Mouse (Mus musculus) heart, embryonic 12.5 days (tissue): Measurements from ENCODE around the gene Gm10778. TPM values are rescaled to one million over a fixed set of nuclear protein-coding genes. Genes with fewer than 3 reads are reported as not detected.
"Not testable (repeated sequence)": the region's sequence is repeated elsewhere in the genome, so short reads cannot be mapped to it uniquely, and the experiment has no call there.

Source experiments
- ATAC-seq: fragments of 200-750 bp; cut with Nextera tagmentation; 2 replicates; pipeline ENCODE4 v1.8.0; 2017; ENCODE audit warnings: moderate TSS enrichment, moderate library complexity; ENCODE audit not compliant: insufficient number of reproducible peaks, low FRiP score
- H3K27ac ChIP-seq: fragments of 300-500 bp; sonication (generic); 2 replicates; pipeline ENCODE4 v1.5.1; 2016; ENCODE audit warnings: mild to moderate bottlenecking, moderate library complexity; ENCODE audit not compliant: poor library complexity, severe bottlenecking
- H3K27me3 ChIP-seq: fragments of 300-500 bp; sonication (generic); replicated peaks from 2 replicates; pipeline ENCODE4 v1.6.1; 2016; ENCODE audit warnings: mild to moderate bottlenecking, moderate library complexity
- H3K36me3 ChIP-seq: fragments of 300-500 bp; sonication (generic); 2 replicates; pipeline ENCODE4 v1.6.1; 2016; ENCODE audit warnings: mild to moderate bottlenecking, moderate library complexity
- H3K4me1 ChIP-seq: fragments of 300-500 bp; sonication (generic); replicated peaks from 2 replicates; pipeline ENCODE4 v1.6.1; 2016; ENCODE audit warnings: mild to moderate bottlenecking
- H3K4me2 ChIP-seq: fragments of 300-500 bp; sonication (generic); 2 replicates; pipeline ENCODE4 v1.6.1; 2016; ENCODE audit warnings: mild to moderate bottlenecking, moderate library complexity
- H3K4me3 ChIP-seq: fragments of 300-500 bp; sonication (generic); 2 replicates; pipeline ENCODE4 v1.5.1; 2016; ENCODE audit warnings: mild to moderate bottlenecking
- H3K9ac ChIP-seq: fragments of 300-500 bp; sonication (generic); 2 replicates; pipeline ENCODE4 v1.6.1; 2016; ENCODE audit warnings: mild to moderate bottlenecking, moderate library complexity
- H3K9me3 ChIP-seq: fragments of 300-500 bp; sonication (generic); replicated peaks from 2 replicates; pipeline ENCODE4 v1.6.1; 2016; ENCODE audit warnings: mild to moderate bottlenecking, moderate library complexity
- WGBS: fragments of 180-500 bp; shearing (Covaris S2); methylation state at CpG from one replicate; pipeline ENCODE4 v1.1.7; 2016; 5-methylcytosine and 5-hydroxymethylcytosine counted together
- polyA plus RNA-seq: library from polyadenylated mRNA; unstranded; fragments of >200 nt; fragmentation: Nextera tagmentation; extraction: Ambion mirVana; gene quantifications from 2 replicates; pipeline ENCODE4 v1.2.1, GENCODE M21; 2016

Gm10778 gene
- polyA plus RNA-seq, 1 experiment from 2014 or later = 3.3 TPM

GRCm38 (mm10) chr10:81644716-81645115 lies 4.1 kb upstream of the Gm10778 start:
- 91% methylated on average over 18 of the region's 18 CpGs for WGBS
- no peaks in the 10 kb centered on the region for H3K9me3 ChIP-seq

DNA sequence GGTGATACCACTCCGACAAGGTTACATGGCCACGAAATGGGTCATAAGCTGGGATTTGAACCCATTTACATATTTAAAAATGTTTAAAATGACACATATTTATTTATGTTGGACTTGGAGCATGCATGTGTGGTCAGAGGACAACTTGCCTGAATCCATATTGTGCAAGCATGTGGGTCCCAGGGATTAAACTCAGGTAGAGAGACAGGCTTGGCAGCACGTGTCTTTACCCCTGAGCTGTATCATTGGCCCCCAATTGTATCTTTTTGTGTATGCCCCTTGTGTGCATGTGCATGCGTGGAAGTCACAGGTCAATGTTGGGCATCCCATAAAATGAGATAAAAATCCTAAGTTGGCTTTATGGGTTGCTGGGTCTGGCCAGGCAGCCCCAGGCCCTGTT lies 3.5 kb upstream of the Gm10778 start:
- Histone ChIP-seq H3K4me2 (no peak overlapping the region), H3K9ac (no peak overlapping the region), H3K4me3 (no peak overlapping the region), H3K4me1 (peaks cover 33% of the 10 kb centered on the region), H3K9me3 (0 out of 2 replicates have a peak, but pooled peaks cover 2% of the 10 kb centered on the region), H3K27me3 (no peaks in the 10 kb centered on the region), H3K36me3 (peaks cover 2% of the 10 kb centered on the region; the same call in 1 of the 2 replicates), H3K27ac (no peak overlapping the region)
- WGBS = 83% methylated on average over 4 of the region's 4 CpGs
- no peak for ATAC-seq

More at GRCm38 (mm10) chr10:81644716-81645115, 4.1 kb upstream of the Gm10778 start:
- Histone ChIP-seq H3K27ac (no peak overlapping the region), H3K4me3 (no peak overlapping the region), H3K36me3 (no peaks in the 10 kb centered on the region), H3K9ac (no peak overlapping the region), H3K4me1 (peaks cover 30% of the 10 kb centered on the region), H3K4me2 (peak overlapping the region; percentile 89), H3K27me3 (no peaks in the 10 kb centered on the region)
- no peak for ATAC-seq

DNA sequence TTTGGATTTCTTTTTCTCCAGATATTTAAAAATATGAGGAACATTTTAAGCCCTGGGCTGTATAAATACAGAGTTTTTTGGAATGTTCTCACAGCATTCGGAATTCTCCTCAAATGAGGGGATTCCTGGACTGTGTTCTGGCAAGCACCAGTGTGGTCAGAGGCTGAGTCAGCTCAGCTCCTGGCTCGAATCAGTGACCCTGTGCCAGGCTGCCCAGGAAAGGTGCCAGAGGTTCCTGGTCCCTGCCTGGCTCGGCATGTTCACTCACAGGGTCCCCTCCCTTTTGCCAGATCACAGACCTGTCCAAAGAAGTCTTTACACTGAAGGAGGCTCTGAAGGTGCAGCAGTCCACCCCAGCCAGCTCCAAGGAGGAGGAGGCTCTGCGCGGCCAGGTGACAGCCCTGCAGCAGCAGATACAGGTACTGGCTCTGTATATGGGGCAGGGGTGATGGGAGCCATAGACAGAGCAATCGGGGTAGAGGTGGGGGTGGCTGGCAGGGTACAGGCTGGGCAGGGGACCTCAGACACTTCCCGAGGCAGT lies 2.8 kb upstream of the Gm10778 start:
- Histone ChIP-seq H3K4me1 (peaks cover 33% of the 10 kb centered on the region), H3K36me3 (peaks cover 9% of the 10 kb centered on the region; the same call in 1 of the 2 replicates), H3K27me3 (no peaks in the 10 kb centered on the region), H3K9me3 (0 out of 2 replicates have a peak, but pooled peaks cover 4% of the 10 kb centered on the region), H3K27ac (no peak overlapping the region), H3K4me2 (no peak overlapping the region), H3K4me3 (no peak overlapping the region), H3K9ac (no peak overlapping the region)
- 73% methylated on average over 7 of the region's 7 CpGs for WGBS
- ATAC-seq = no peak

GRCm38 (mm10) chr10:81655178-81655577 lies 6.3 kb downstream of the Gm10778 start:
- Histone ChIP-seq H3K4me2 (no peak overlapping the region), H3K9me3 (peaks cover 37% of the 10 kb centered on the region), H3K27ac (no peak overlapping the region), H3K36me3 (peaks cover 66% of the 10 kb centered on the region), H3K27me3 (no peaks in the 10 kb centered on the region), H3K4me1 (peaks cover 4% of the 10 kb centered on the region; the same call in 1 of the 2 replicates), H3K4me3 (no peak overlapping the region), H3K9ac (no peak overlapping the region)
- no peak for ATAC-seq
- WGBS = 91% methylated on average over 10 of the region's 10 CpGs

GRCm38 (mm10) chr10:81656174-81656573 lies 7.3 kb downstream of the Gm10778 start:
- Histone ChIP-seq H3K4me2 (no peak overlapping the region), H3K4me3 (no peak overlapping the region), H3K27me3 (no peaks in the 10 kb centered on the region), H3K27ac (no peak overlapping the region), H3K9ac (no peak overlapping the region), H3K36me3 (peaks cover 57% of the 10 kb centered on the region), H3K4me1 (no peaks in the 10 kb centered on the region), H3K9me3 (peaks cover 33% of the 10 kb centered on the region)
- WGBS = 97% methylated on average over 2 of the region's 2 CpGs
- no peak for ATAC-seq

GRCm38 (mm10) chr10:81687114-81687513 lies 38.3 kb downstream of the Gm10778 start:
- H3K36me3 ChIP-seq, H3K4me2 ChIP-seq, H3K9ac ChIP-seq, ATAC-seq, H3K4me1 ChIP-seq, H3K27me3 ChIP-seq, H3K9me3 ChIP-seq, H3K27ac ChIP-seq, H3K4me3 ChIP-seq: not testable (repeated sequence)
- no CpG with 5 or more reads among the region's 18 CpGs for WGBS

DNA sequence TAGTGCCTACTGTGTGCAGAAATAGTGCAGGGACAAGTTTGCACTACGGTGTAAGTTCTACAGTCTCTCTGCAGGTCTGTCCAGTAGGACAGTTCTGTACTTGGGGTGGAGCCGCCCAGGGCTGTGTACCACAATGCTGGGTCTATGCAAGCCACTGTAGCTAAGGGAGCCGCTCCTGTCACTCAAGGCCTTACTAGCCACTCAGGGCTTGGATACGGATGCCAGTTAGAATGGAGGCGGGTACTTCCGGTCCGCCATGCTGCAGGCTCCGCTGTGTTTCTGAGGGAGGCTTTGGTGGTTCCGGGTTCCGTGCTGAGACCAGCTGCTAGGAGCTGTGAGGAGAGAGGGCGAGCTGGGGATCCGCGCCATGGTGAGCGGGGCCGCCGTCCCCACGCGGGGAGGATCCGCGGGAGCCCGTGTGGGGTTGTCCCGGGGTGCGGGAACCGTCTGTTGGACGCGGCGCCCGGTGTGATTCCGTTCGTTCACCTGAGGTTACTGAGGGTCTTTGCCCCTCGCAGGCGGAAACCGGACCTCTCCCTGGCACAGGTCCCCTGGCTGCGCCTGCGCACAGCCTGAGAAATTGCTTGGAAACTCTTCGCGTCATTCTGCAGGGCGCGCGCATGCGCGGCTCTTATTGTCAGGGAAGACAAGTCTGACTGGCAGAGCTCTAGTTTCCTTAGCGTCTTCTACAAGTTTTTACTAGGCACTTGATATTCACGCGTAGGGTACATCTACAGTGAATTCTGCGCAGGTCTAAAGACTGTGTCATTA lies 55.9 kb downstream of the Gm10778 start, which contains the start of gene Zfp433:
TSS of gene Zfp433 (plus strand) at position 295 of the 771 bp plus-strand sequence.
- ATAC-seq = peak; percentile 99
- WGBS = no CpG with 5 or more reads among the region's 46 CpGs

More for the DNA sequence above, 55.9 kb downstream of the Gm10778 start, which contains the start of gene Zfp433:
- H3K4me2 ChIP-seq, H3K27me3 ChIP-seq, H3K9ac ChIP-seq, H3K4me1 ChIP-seq, H3K27ac ChIP-seq, H3K9me3 ChIP-seq, H3K36me3 ChIP-seq, H3K4me3 ChIP-seq: not testable (repeated sequence)

Other genes starting within 250 kb of the Gm10778 start
- gene Nfic, start 193.4 kb upstream of the Gm10778 start, polyA plus RNA-seq = 39.3 and 40.7 TPM in 2 replicates
- gene Celf5, start 166.3 kb upstream of the Gm10778 start, polyA plus RNA-seq = 0.19 and 0.28 TPM in 2 replicates
- gene Ncln, start 152.7 kb upstream of the Gm10778 start, polyA plus RNA-seq = 54.9 and 60.2 TPM in 2 replicates
- 0.42 and 0.52 TPM in 2 replicates for gene S1pr4, start 148.9 kb upstream of the Gm10778 start, polyA plus RNA-seq
- gene Gna15, start 124.8 kb upstream of the Gm10778 start, polyA plus RNA-seq = 1.9 and 2.3 TPM in 2 replicates
- 58.4 and 66.2 TPM in 2 replicates for gene Gna11, start 103.9 kb upstream of the Gm10778 start, polyA plus RNA-seq
- gene Aes, start 89.6 kb upstream of the Gm10778 start, polyA plus RNA-seq = 636 and 677 TPM in 2 replicates
- 25.8 and 30.8 TPM in 2 replicates for gene Tle2, start 74.5 kb upstream of the Gm10778 start, polyA plus RNA-seq
- gene Tle6, start 48.0 kb upstream of the Gm10778 start, polyA plus RNA-seq = 27.2 and 27.4 TPM in 2 replicates
- gene BC025920, start 42.8 kb upstream of the Gm10778 start, polyA plus RNA-seq = 0.50 and 0.72 TPM in 2 replicates
- gene Sirt6, start 21.3 kb upstream of the Gm10778 start, polyA plus RNA-seq = 25.4 and 25.6 TPM in 2 replicates
- gene Ankrd24, start 20.5 kb upstream of the Gm10778 start, polyA plus RNA-seq = 9.6 and 12.1 TPM in 2 replicates
- gene Zfp433, start 55.8 kb downstream of the Gm10778 start, polyA plus RNA-seq = 10.3 and 11.5 TPM in 2 replicates
- gene Gm3055, start 122.1 kb downstream of the Gm10778 start, polyA plus RNA-seq = 3.9 and 4.5 TPM in 2 replicates
- 1.7 TPM in 2 replicates for gene Gm4767, start 163.1 kb downstream of the Gm10778 start, polyA plus RNA-seq
- gene Gm32687, start 214.9 kb downstream of the Gm10778 start, polyA plus RNA-seq = 4.8 and 6.7 TPM in 2 replicates